Mouse (Mus musculus) adrenal gland, postnatal 4 days (tissue): Measurements from ENCODE around the gene Zfp64. TPM values are rescaled to one million over a fixed set of nuclear protein-coding genes. Genes with fewer than 3 reads are reported as not detected.

Source experiments
- DNase-seq, 2 experiments: peaks; one replicate each; pipeline ENCODE4 v3.0.0; 2021 to 2022; ENCODE audit warnings: low spot score in 2 of 2, mixed read lengths in 2 of 2
- long read RNA-seq, 2 experiments: library from polyadenylated mRNA; stranded (forward); transcript quantifications; one replicate each; pipeline ENCODE4 v2.0.0; 2021
- total RNA-seq, 2 experiments: library from RNA; stranded (reverse); gene quantifications; 2 replicates each; pipeline ENCODE4 v1.2.3; 2021

Zfp64 gene
- total RNA-seq: 10 to 100 TPM; 25.7 to 26.1 TPM
- long read RNA-seq, experiment 1, transcript Zfp64-202 (6 exons, 1,009 nt): minor isoform, 5 of 52 reads
- long read RNA-seq, experiment 1, transcript Zfp64-201 (6 exons, 2,438 nt): major isoform, 32 of 52 reads
- long read RNA-seq, experiment 1, partial matches to known transcripts: 7 of 52 reads
- long read RNA-seq, experiment 1, other reads (novel, unspliced or antisense): 6 of 52 reads
- long read RNA-seq, experiment 2, transcript Zfp64-201 (6 exons, 2,438 nt): major isoform, 41 of 78 reads
- long read RNA-seq, experiment 2, transcript Zfp64-203 (9 exons, 2,848 nt): minor isoform, 6 of 78 reads
- long read RNA-seq, experiment 2, partial matches to known transcripts: 23 of 78 reads
- long read RNA-seq, experiment 2, other reads (novel, unspliced or antisense): 5 of 78 reads

- DNase-seq: peak; percentile 49 to 72
These were observed at the start of gene Zfp64 for GRCm38 (mm10) chr2:168954835-168955716. Gene Zfp64 (minus strand): TSS chr2:168955587.

GRCm38 (mm10) chr2:168992642-168993420 is 37.4 kb upstream of the Zfp64 start:
- DNase-seq: peak in 1 of 2 experiments; percentile 16

DNA sequence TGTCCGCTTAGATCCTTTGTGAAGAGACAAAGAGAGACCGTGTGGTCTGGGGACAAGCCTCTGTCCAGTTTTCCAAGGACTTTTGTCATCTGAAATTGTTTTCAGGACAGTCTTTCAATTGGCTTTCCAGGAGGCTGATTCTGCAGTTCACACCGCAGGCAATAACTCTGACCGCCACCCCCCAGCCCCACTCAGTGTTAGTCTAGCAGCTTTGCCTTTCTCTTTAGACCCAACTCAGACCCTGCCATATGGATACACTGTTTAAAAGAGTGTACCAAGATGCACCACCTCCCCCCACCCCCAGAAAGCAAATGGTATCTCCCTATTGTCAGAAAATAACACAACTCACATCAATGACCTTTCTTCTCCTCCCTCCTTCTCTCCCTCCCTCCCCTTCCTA is 35.6 kb upstream of the Zfp64 start:
- no peak for DNase-seq

DNA sequence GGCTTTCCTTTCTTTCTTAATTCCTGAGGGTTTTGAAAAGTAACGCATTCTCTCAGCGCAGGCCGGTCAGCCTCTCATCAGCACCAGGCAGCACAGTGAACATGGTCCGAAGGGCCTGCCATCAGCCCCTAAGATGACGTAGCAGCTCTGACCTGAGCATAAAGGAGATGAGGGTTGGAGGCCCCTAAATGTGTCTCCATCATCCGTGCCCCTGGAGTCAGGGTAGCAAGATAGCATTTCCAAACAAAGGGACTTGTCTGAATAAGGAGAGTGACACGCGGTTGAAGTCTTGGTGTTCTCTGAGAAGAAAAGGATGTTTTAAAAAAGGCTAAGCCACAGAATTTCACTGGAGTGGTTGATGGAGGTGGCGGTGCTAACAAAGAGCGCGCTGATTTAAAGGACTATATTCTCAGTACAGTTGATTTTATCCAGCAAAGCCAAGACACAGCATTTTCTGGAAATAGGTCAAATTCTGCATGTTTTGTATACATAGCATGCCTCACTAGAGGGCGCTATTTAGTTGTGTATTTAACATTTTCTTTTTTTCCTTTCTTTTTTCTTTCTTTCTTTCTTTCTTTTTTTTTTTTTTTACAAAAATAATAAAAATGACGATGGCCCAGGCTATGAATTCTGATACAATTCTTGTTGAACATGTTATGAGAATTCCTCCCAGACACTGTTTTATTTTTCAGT is 34.8 kb upstream of the Zfp64 start:
- no peak for DNase-seq

GRCm38 (mm10) chr2:168988056-168988455 is 32.7 kb upstream of the Zfp64 start:
- no peak for DNase-seq

DNA sequence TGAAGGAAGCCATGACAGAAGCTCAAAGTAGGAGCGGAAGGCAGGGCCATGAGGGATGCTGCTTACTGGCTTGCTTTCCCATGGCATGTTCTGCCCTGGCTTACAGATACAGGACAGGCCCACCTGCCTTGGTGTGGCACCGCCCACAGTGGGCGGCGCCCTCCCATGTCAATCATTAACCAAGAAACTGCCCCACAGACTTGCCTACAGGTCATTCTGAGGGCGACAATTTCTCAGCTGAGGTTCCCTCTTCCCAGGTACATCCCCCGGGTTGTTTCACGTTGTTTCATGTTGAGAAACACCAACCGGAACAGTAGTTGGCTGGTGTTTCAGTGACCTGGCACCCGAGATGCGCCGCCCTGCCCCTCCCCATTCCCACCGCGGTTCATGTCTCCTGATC is 32.0 kb upstream of the Zfp64 start:
- no peak for DNase-seq

- no peak for DNase-seq
These were observed 26.6 kb upstream of the Zfp64 start for GRCm38 (mm10) chr2:168981951-168982350.

DNA sequence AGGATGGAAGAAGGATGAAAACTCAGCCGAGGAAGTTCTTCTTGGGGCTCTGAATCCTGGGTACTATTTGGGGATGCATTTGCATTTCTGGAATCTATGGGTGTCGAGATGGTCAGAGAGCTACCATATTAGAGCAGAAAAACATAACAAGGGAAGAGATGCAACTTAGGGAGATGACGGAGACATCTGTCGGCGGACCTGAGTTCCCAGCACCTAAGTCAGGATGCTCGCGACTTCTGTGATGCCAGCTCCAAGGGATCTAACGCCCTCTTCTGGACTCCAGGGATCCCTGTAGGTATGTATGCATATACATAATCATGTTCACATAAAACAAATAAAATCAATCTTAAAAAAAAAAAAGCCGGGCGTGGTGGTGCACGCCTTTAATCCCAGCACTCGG is 26.1 kb upstream of the Zfp64 start:
- no peak for DNase-seq

- DNase-seq: no peak
These were observed 25.5 kb upstream of the Zfp64 start for GRCm38 (mm10) chr2:168980859-168981258.

DNA sequence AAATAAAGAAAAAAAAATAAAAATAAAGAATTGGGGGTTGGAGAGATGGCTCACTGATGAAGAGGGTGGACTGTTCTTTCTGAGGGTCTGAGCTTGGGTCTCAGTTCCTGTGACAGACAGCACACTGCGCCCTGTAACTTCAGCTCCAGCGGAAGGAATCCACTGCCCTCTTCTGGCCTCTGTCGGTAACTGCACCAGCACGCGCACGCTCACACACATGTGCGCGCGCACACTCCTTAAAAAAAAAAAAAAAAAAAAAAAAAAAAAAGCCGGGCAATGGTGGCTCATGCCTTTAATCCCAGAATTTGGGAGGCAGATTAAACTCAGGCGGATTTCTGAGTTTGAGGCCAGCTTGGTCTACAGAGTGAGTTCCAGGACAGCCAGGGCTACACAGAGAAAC is 24.4 kb upstream of the Zfp64 start:
- no peak for DNase-seq

- DNase-seq: no peak
These were observed 22.6 kb upstream of the Zfp64 start for GRCm38 (mm10) chr2:168978031-168978430.

- DNase-seq: no peak
These were observed 14.7 kb upstream of the Zfp64 start for GRCm38 (mm10) chr2:168970131-168970530.

- no peak for DNase-seq
These were observed 12.9 kb upstream of the Zfp64 start for GRCm38 (mm10) chr2:168968136-168968925.

DNA sequence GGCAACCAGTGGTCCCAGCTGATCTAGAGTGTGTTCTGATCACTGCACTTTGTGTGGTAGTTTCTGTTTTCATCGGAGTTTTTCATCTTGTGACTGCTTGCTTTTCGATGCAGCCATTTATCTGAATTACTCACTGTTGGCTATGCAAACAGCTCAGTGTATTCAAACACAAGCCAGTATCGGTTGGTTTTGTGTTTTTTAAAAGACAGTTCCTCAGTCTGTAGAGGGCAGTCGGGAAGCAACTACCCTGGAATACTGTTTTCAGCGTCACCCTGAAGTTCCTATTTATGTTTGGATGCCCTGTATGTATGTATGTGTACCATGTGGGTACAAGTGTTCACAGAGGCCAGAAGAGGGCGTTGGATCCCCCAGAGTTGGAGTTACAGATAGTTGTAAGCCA is 11.1 kb upstream of the Zfp64 start:
- no peak for DNase-seq

DNA sequence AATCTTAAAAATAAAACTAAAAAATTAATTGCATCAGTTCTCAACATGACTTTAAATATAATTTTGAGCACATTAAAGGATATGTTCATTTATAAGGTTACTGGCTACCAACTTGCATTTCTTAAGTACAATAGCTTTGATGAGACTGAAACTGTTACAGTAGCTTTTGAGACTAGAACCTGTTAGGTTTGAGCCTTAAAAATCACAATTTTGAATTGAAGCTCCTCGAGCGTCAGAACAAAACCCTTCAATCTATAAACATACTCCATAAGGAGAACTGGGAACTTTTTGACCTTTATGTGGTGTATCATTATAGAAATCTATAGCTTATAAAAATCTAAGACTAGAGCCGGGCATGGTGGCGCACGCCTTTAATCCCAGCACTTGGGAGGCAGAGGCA is 9.5 kb upstream of the Zfp64 start:
- DNase-seq: no peak

DNA sequence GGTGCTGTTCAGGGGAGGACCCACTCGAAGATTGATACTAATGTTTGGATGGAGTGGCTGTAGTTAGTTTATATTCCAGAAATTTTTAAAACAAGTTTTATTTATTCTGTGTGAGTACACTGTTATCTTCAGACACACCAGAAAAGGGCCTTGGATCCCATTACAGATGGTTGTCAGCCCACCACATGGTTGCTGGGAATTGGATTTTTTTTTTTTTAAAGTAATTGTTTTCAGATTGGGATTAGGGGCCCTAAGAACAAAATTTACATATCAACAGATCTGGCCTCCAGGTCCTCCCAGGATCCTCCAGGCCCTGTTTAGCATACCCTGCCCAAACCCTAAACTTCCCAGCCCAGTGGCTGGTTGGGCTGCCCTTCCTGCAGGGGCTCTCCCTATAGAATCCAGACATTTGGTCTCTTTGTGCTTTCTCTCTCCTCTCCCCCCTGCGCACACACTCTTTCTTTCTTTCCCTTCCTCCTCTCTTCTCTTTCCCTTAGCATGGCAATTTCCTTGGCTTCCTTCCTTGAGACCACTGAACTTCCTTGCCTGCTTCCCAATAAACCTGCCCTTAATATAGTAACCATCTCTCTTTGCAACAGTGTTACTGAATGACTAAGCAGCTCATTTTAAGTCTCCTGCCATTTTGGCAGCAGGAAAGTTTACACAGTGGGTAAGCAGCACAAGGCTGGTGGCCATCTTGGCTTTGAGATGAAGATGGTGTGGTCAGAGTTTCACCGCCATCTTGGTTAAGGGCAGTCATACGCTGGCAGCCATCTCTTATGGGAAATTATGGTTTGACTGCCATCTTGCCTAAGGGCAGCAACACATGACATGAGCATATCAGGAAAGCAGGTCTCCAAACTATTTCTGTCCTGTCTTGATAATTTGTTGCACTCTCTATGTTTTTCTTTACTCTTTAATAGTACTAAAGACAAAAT is 6.6 kb upstream of the Zfp64 start:
- no peak for DNase-seq

- no peak for DNase-seq
These were observed 5.4 kb upstream of the Zfp64 start for GRCm38 (mm10) chr2:168960814-168961213.

DNA sequence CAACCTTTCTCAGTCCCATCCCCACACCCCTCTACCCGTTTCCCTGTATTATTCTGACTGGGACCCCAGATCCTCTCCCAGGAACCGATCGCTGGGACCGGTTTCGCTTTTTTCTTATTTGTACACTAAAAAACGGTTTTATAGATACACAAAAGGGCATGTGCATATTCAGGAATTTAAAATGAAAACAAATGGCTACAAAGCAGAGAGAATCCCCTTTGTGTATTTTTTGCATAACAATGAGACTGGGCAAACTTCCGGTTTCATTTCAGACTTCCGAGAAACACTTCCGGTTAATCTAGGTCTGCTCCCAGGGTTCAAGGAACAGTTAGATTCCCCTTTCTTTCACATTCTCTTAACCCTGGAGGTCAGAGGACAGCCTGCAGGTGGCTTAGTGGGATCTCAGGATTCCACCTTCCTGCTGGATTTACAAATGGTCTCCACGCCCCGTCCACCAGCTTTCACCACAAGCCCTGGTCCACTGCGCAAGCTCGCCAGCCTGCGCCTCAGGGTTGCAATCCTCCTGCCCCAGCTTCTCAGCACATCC is 4.0 kb upstream of the Zfp64 start:
- no peak for DNase-seq
